Mouse (Mus musculus) MEL (cell line): ENCODE measurements at regions not wholly inside any gene's neighbourhood (a gene's known extent, or its start where the extent isn't known, plus 50 kb on each side); places are given as distances from the start of the nearest gene placed in this dataset.

Experiments used
- DNase-seq: peaks from one replicate; pipeline ENCODE4 v3.0.0; 2011; ENCODE audit warnings: low read depth, low spot score
- H3K27ac ChIP-seq: 2 replicates; pipeline ENCODE4 v1.5.1; 2012; ENCODE audit warnings: low read depth, mild to moderate bottlenecking, control low read depth, low read length, moderate library complexity; ENCODE audit not compliant: control insufficient read depth
- H3K27me3 ChIP-seq, 2 experiments: fragments of 150-350 bp in 1 of 2; sonication (generic) in 1 of 2; 2 replicates each; pipeline ENCODE4 v1.6.1; 2012; ENCODE audit warnings: low read length in 2 of 2, mild to moderate bottlenecking in 2 of 2, improper control_type of control experiment in 1 of 2, moderate library complexity in 1 of 2; ENCODE audit not compliant: insufficient read depth in 2 of 2, control insufficient read depth in 1 of 2
- H3K36me3 ChIP-seq, 2 experiments: 2 replicates each; pipeline ENCODE4 v1.6.1; 2012 to 2014; ENCODE audit warnings: low read length in 2 of 2, improper control_type of control experiment in 1 of 2, inconsistent platforms in 1 of 2, mild to moderate bottlenecking in 1 of 2; ENCODE audit not compliant: insufficient read depth in 2 of 2, control insufficient read depth in 1 of 2
- H3K4me1 ChIP-seq, 2 experiments: fragments of 150-350 bp in 1 of 2; sonication (generic) in 1 of 2; 2 replicates each; pipeline ENCODE4 v1.6.1; 2012; ENCODE audit warnings: low read length in 2 of 2, improper control_type of control experiment in 1 of 2, mild to moderate bottlenecking in 1 of 2; ENCODE audit not compliant: insufficient read depth in 2 of 2, control insufficient read depth in 1 of 2
- H3K4me3 ChIP-seq, 2 experiments: fragments of 150-350 bp in 1 of 2; sonication (generic) in 1 of 2; 2 replicates each; pipeline ENCODE4 v1.5.1; 2012; ENCODE audit warnings: low read depth in 2 of 2, low read length in 2 of 2, mild to moderate bottlenecking in 2 of 2, moderate library complexity in 2 of 2, control low read depth in 1 of 2, improper control_type of control experiment in 1 of 2; ENCODE audit not compliant: control insufficient read depth in 1 of 2, insufficient read depth in 1 of 2
- H3K79me2 ChIP-seq: 2 replicates; pipeline ENCODE4 v1.6.1; 2012; ENCODE audit warnings: mild to moderate bottlenecking, low read length, moderate library complexity; ENCODE audit not compliant: control insufficient read depth, poor library complexity, insufficient read depth
- H3K9ac ChIP-seq: 2 replicates; pipeline ENCODE4 v1.6.1; 2012; ENCODE audit warnings: low read depth, mild to moderate bottlenecking, control low read depth, low read length, moderate library complexity; ENCODE audit not compliant: control insufficient read depth, poor library complexity, severe bottlenecking
- H3K9me3 ChIP-seq: fragments of 150-350 bp; sonication (generic); replicated peaks from 2 replicates; pipeline ENCODE4 v1.6.1; 2012; ENCODE audit warnings: mild to moderate bottlenecking, low read length, improper control_type of control experiment, moderate library complexity; ENCODE audit not compliant: insufficient read depth
- BHLHE40 ChIP-seq: IDR thresholded peaks from 2 replicates; pipeline ENCODE4 v1.6.1; 2012; ENCODE audit warnings: low read depth, mild to moderate bottlenecking, inconsistent platforms, low read length, improper control_type of control experiment, borderline replicate concordance
- CTCF ChIP-seq, 3 experiments: IDR thresholded peaks in 2 of 3; conservative IDR thresholded peaks in 1 of 3; 2 replicates each; pipeline ENCODE4 v1.5.1; 2011 to 2012; ENCODE audit warnings: low read length in 3 of 3, low read depth in 2 of 3, mild to moderate bottlenecking in 2 of 3, improper control_type of control experiment in 1 of 3, inconsistent platforms in 1 of 3, mixed read lengths in 1 of 3, moderate library complexity in 1 of 3; ENCODE audit not compliant: control insufficient read depth in 1 of 3, insufficient read depth in 1 of 3, poor library complexity in 1 of 3, severe bottlenecking in 1 of 3
- ELF1 ChIP-seq: IDR thresholded peaks from 2 replicates; pipeline ENCODE4 v1.6.1; 2014; ENCODE audit warnings: low read depth, mild to moderate bottlenecking, inconsistent platforms, low read length, improper control_type of control experiment, moderate library complexity
- EP300 ChIP-seq, 2 experiments: IDR thresholded peaks; 2 replicates each; pipeline ENCODE4 v1.6.1; 2011; ENCODE audit warnings: improper control_type of control experiment in 2 of 2, low read length in 2 of 2, low read depth in 1 of 2, mild to moderate bottlenecking in 1 of 2
- GABPA ChIP-seq: IDR thresholded peaks from 2 replicates; pipeline ENCODE4 v1.6.1; 2012; ENCODE audit warnings: low read depth, mild to moderate bottlenecking, inconsistent platforms, low read length, improper control_type of control experiment, moderate library complexity
- GATA1 ChIP-seq: IDR thresholded peaks from 2 replicates; pipeline ENCODE4 v1.6.1; 2011; ENCODE audit warnings: low read depth, low read length, improper control_type of control experiment
- HCFC1 ChIP-seq: IDR thresholded peaks from 2 replicates; pipeline ENCODE4 v1.6.1; 2012; ENCODE audit warnings: low read depth, mild to moderate bottlenecking, inconsistent platforms, low read length, improper control_type of control experiment, moderate library complexity
- JUND ChIP-seq: IDR thresholded peaks from 2 replicates; pipeline ENCODE4 v1.6.1; 2011; ENCODE audit warnings: low read depth, mild to moderate bottlenecking, improper control_type of control experiment, low read length
- KAT2A ChIP-seq: conservative IDR thresholded peaks from 2 replicates; pipeline ENCODE4 v1.6.1; 2012; ENCODE audit warnings: low read depth, low read length, improper control_type of control experiment, inconsistent platforms
- MAFK ChIP-seq: IDR thresholded peaks from 2 replicates; pipeline ENCODE4 v1.6.1; 2011; ENCODE audit warnings: low read depth, mild to moderate bottlenecking, low read length, improper control_type of control experiment, borderline replicate concordance
- MAX ChIP-seq: IDR thresholded peaks from 2 replicates; pipeline ENCODE4 v1.6.1; 2011; ENCODE audit warnings: low read length, improper control_type of control experiment
- MEF2A ChIP-seq: IDR thresholded peaks from 2 replicates; pipeline ENCODE4 v1.6.1; 2014; ENCODE audit warnings: low read depth, mild to moderate bottlenecking, inconsistent platforms, low read length, improper control_type of control experiment; ENCODE audit not compliant: poor library complexity, insufficient replicate concordance, severe bottlenecking; ENCODE audit errors: extremely low read depth
- MXI1 ChIP-seq: IDR thresholded peaks from 2 replicates; pipeline ENCODE4 v1.6.1; 2011; ENCODE audit warnings: mild to moderate bottlenecking, low read depth, low read length, improper control_type of control experiment
- MYB ChIP-seq: IDR thresholded peaks from 2 replicates; pipeline ENCODE4 v1.6.1; 2011; ENCODE audit warnings: mild to moderate bottlenecking, low read depth, low read length, improper control_type of control experiment
- NELFE ChIP-seq: IDR thresholded peaks from 2 replicates; pipeline ENCODE4 v1.6.1; 2011; ENCODE audit warnings: low read depth, low read length, improper control_type of control experiment
- POLR2AphosphoS2 ChIP-seq: IDR thresholded peaks from 2 replicates; pipeline ENCODE4 v1.6.1; 2011; ENCODE audit warnings: low read length, improper control_type of control experiment
- POLR2AphosphoS5 ChIP-seq: IDR thresholded peaks from 2 replicates; pipeline ENCODE4 v1.6.1; 2012; ENCODE audit warnings: low read depth, borderline replicate concordance, mild to moderate bottlenecking, inconsistent platforms, low read length, moderate library complexity, mixed read lengths
- RAD21 ChIP-seq: IDR thresholded peaks from 2 replicates; pipeline ENCODE4 v1.6.1; 2011; ENCODE audit warnings: mild to moderate bottlenecking, low read depth, low read length, improper control_type of control experiment
- RCOR1 ChIP-seq: IDR thresholded peaks from 2 replicates; pipeline ENCODE4 v1.6.1; 2012; ENCODE audit warnings: low read depth, mild to moderate bottlenecking, inconsistent platforms, low read length, improper control_type of control experiment
- SIN3A ChIP-seq: IDR thresholded peaks from 2 replicates; pipeline ENCODE4 v1.6.1; 2012; ENCODE audit warnings: low read length, improper control_type of control experiment, inconsistent platforms
- SMC3 ChIP-seq: IDR thresholded peaks from 2 replicates; pipeline ENCODE4 v1.6.1; 2011; ENCODE audit warnings: low read depth, low read length, improper control_type of control experiment
- TBP ChIP-seq: IDR thresholded peaks from 2 replicates; pipeline ENCODE4 v1.8.0; 2011; ENCODE audit warnings: low read depth, low read length, improper control_type of control experiment
- TCF12 ChIP-seq: IDR thresholded peaks from 2 replicates; pipeline ENCODE4 v1.6.1; 2014; ENCODE audit warnings: low read depth, mild to moderate bottlenecking, inconsistent platforms, low read length, improper control_type of control experiment, moderate library complexity
- USF1 ChIP-seq: IDR thresholded peaks from 2 replicates; pipeline ENCODE4 v1.6.1; 2014; ENCODE audit warnings: low read depth, mild to moderate bottlenecking, inconsistent platforms, low read length, improper control_type of control experiment, moderate library complexity
- ZNF384 ChIP-seq: IDR thresholded peaks from 2 replicates; pipeline ENCODE4 v1.6.1; 2012; ENCODE audit warnings: low read depth, mild to moderate bottlenecking, inconsistent platforms, low read length, improper control_type of control experiment

GRCm38 (mm10) chr7:115371143-115371542, 627.6 kb downstream of the Insc start:
- no peaks in the 10 kb centered on the region for H3K36me3 ChIP-seq
- H3K9me3 ChIP-seq, result no peaks in the 10 kb centered on the region
- no peak overlapping the region for H3K27ac ChIP-seq
- H3K79me2 ChIP-seq, result no peaks in the 10 kb centered on the region
- no peak overlapping the region for H3K9ac ChIP-seq
- TF ChIP-seq NELFE (no peak), MAFK (no peak), MEF2A (no peak), ZNF384 (no peak), RCOR1 (no peak), MAX (no peak)
- H3K4me3 ChIP-seq, result no peak overlapping the region
- H3K27me3 ChIP-seq, result no peaks in the 10 kb centered on the region
- H3K4me1 ChIP-seq, result no peaks in the 10 kb centered on the region
- no peak for DNase-seq

- no peaks in the 10 kb centered on the region for H3K79me2 ChIP-seq
- H3K36me3 ChIP-seq, result no peaks in the 10 kb centered on the region
- no peaks in the 10 kb centered on the region for H3K9me3 ChIP-seq
- DNase-seq, result no peak
- no peak for TF ChIP-seq MEF2A
- TF ChIP-seq EP300 (IDR thresholded peaks at IDR 0.05; ENCODE audit: low read depth in 1 of 2, low read length in 2 of 2), result no peak
- TF ChIP-seq MXI1, result no peak
- no peak for TF ChIP-seq SMC3
- TF ChIP-seq JUND, result no peak
- no peak for TF ChIP-seq MYB
- H3K4me3 ChIP-seq, result no peak overlapping the region
- no peak overlapping the region for H3K27ac ChIP-seq
- no peaks in the 10 kb centered on the region for H3K4me1 ChIP-seq
- no peaks in the 10 kb centered on the region for H3K27me3 ChIP-seq
- no peak overlapping the region for H3K9ac ChIP-seq
Measured at GRCm38 (mm10) chr7:115372921-115373320, 629.4 kb downstream of the Insc start.

GRCm38 (mm10) chr7:115373781-115374533, 630.5 kb downstream of the Insc start:
- TF ChIP-seq GABPA (no peak), TBP (no peak), BHLHE40 (no peak), JUND (no peak), CTCF (IDR thresholded peaks at IDR 0.05 in 2 of 3, conservative IDR thresholded peaks at IDR 0.05 in 1 of 3; ENCODE audit: control insufficient read depth in 1 of 3, insufficient read depth in 1 of 3, low read depth in 2 of 3, low read length in 3 of 3, poor library complexity in 1 of 3, severe bottlenecking in 1 of 3) (no peak), GATA1 (no peak), POLR2AphosphoS5 (no peak), MAFK (no peak), RCOR1 (no peak), POLR2AphosphoS2 (no peak), HCFC1 (no peak), SIN3A (no peak), USF1 (no peak), ELF1 (no peak), RAD21 (no peak), SMC3 (no peak), MAX (no peak), KAT2A (no peak), TCF12 (no peak)
- TF ChIP-seq, all 39 proteins: peak for 0
- H3K9ac ChIP-seq, result no peak overlapping the region

More at GRCm38 (mm10) chr7:115373781-115374533, 630.5 kb downstream of the Insc start:
- DNase-seq, result no peak
- Histone ChIP-seq H3K4me3 (no peak overlapping the region), H3K27me3 (no peaks in the 10 kb centered on the region), H3K4me1 (no peaks in the 10 kb centered on the region), H3K9me3 (no peaks in the 10 kb centered on the region), H3K36me3 (no peaks in the 10 kb centered on the region), H3K27ac (no peak overlapping the region), H3K79me2 (no peaks in the 10 kb centered on the region)
